Mouse (Mus musculus): ENCODE measurements around the gene Serf2.

Gene Serf2

DNA sequence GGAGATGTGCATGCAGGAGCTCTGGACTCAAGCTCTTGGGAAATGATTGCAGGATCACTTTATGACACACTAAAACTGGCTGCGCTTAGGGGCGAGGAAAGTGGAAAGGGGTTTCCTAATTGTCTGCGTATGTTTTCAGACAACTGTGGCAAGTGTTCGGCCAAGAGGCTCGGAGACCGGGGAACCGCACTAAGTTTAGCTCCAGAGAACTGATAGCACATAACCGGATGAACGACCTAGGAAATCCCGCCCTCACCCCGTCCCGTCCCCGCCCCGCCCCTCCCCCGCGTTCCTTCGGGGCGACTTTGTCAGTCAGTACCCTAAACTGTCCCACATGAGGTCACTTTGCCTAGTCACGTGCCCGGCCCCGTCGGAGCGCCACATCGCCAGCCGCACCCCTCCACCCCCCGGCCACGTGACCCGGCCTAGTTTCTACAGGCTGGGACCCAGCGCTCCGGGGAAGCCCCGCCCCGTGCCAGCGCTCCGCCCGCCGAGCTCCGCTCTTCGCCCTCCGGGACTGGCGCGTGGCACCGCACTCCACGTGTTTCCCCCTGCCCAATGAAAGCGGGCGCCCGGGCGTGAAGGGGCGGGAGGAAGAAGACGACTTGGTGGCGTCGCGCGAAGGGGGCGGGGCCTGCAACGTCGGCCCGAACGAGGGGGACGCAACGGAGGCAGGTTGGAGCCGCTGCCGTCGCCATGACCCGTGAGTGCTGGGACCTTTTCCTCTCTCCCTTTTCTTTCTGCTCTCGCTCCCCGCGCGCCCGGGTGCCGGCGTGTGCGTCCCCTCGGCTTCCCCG lies at the start of gene Serf2:
Gene Serf2 (plus strand): TSS at position 457 of the 797 bp plus-strand sequence.
- peak; percentile 96 for DNase-seq (ENCODE audit: low spot score)

DNA sequence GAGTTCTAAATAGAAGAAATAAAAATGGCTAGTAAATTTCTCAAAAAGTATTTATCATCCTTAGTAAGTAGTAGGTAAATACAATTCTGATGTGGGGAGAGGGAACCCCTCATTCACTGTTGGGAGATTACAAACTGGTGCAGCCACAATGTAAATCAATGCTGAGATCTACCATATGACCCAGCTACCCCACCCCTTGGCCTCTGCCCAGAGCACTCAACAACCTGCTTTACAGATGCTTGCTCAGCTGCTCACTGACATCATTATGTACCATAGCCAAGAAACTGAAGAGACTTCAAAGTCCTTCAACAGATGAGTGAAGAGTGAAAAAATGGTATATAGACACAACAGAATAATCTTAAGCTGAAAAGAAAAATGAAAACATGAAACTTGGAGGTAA lies 45.7 kb upstream of the Serf2 start:
- DNase-seq (ENCODE audit: low spot score) = no peak

DNA sequence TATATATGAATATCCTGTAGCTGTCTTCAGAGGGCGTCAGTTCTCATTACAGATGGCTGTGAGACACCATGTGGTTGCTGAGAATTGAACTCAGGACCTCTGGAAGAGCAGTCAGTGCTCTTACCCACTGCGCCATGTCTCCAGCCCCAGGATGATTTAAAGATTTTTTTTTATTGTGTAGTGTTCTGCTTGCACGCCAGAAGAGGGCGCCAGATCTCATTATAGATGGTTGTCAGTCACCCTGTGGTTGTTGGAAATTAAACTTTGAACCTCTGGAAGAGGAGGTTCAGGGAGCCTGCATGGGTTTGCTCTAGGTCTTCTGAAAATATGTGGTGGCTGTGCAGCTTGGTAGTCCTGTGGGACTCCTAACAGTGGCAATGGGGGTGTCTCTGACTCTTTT lies 40.8 kb upstream of the Serf2 start:
- DNase-seq (ENCODE audit: low spot score) = no peak

DNA sequence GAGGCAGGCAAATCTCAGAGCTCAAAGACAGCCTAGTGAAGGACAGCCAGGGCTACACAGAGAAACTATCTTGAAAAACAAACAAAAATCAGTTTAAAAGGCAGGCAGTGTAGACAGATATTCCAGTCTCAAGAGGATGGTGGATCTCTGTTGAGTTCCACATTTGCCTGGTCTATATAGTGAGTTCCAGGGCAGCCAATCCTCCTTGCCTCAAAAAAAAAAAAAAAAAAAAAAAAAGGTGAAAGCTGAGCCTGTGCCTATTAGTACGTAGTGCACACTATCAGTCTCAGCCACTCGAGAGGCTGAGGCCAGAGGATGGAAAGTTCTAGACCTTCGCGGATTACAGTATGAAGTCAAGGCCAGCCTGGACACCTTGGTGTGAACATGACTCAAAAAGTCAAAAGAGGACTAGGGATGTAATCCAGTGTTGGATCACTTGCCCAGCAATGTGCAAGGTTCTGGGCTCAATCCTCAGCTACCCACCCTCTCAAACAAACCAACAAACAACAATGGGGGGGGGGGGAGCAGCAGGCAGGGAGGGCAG lies 36.1 kb upstream of the Serf2 start:
- DNase-seq (ENCODE audit: low spot score) = peak; percentile 10

DNA sequence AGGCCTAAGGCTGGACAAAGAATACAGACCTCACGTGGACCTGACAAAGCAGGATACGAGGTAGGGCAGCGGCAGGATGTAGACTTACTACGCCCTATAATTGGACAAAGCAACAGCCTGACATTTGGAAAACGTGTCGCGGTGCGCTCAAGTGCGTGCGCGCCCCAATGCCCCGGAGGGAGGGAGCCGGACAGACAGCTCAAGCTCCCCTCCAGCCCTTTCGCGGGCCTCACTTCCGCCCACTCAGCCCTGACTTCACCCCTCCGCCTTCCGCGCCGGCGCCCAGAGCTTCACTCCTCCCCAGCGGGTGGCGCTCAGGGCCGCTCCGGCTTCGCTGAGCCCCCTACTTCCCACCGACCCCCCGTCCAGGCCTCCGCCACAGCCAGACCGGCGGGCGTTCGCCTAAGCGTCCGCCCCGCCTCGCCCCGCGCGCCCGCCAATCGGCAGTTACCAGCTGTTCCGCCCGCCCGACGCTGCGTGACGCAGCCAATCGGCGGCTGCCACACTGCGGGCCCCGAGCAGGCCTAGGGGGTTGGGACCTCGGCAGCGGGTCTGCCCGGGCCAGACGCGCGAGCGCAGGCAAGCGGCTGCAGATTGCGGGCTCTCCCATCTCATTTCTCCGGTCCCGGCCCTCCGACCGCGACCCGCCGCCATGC lies 35.5 kb upstream of the Serf2 start, which contains the start of the genes Pdia3 and Catsper2:
Gene Pdia3 (plus strand): TSS at position 389 of the 656 bp plus-strand sequence.
Gene Catsper2 (minus strand): TSS at position 406 of the 656 bp plus-strand sequence.
- peak; percentile 90 for DNase-seq (ENCODE audit: low spot score)

DNA sequence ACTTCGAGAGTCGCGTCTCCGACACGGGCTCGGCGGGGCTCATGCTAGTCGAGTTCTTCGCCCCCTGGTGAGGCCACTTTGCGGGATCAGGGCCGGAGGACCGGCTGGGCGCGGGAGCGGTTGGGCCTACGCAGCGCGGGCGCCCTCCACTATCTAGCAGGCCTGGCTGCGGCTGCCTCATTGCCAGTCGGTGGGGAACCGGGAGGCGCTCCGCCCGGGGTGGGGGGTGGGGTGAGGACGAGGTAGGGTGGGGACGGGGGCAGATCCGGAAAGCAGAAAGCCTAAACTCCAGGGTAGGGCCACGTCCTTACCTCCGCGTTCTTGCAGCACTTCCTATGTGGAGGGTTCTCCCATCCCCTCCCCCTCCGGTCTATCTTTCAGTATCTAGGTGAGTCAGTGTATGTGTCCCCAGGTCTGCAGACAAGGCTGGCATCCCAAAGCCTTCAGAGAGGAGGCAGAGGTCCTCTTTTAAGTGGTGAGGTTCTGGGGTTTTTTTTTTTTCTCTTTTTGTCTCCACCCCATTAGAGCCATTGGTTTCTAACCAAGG lies 34.8 kb upstream of the Serf2 start:
- DNase-seq (ENCODE audit: low spot score) = no peak

DNA sequence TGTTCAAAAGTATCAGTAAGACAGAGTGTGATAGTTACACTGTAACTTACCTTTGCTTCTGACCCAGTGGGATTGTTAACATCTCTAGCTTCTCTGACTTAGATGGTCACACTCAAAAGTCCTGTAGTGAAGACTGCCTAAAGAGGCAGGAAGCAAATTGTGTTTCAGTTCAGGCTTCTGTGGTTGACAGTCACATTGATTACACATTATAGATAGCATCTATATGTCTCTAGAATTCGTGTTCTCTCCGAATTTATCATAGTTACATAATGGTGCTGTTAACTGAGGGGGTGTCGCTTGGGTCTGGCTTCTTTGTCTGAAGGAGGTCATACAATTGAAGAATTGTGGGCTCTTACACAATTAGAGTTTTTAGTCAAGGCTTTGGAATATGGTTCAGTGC lies 33.9 kb upstream of the Serf2 start:
- no peak for DNase-seq (ENCODE audit: low spot score)

DNA sequence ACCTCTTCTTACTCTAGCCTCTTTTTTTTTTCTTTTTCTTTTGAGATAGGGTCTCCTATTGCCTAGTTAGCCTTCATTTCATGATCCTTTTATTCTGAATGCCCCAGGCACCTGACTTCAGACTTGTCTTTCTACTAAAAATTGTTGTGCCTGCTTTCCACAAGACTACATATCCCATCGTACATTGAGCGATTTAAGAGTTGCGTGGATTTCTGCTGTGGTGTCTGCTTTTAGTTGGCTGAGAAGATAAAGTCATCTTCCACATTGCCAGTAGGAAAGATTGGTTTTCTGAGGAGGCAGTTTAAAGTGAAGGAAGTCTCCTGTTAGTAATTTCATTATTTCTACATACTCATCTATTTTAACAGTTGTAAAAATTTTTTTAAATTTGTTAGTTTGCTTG lies 33.4 kb upstream of the Serf2 start:
- no peak for DNase-seq (ENCODE audit: low spot score)

DNA sequence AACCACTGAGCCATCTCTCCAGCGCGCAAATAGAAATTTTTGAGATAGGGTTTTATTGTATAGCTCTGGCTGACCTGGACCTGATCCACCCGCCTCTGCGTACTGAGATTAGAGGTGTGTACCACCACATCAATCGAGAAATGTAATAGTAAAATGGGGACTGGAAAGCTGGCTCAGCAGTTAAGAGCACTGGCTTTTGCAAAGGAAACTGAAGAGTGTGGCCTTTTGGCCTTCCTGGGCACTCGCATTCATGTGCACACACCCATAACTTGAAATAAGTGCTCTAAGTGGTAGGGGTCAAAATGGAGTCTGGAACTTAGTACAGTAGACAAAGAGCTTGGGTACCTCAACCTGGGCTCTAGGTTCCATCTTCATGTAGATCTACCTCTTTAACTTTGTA lies 32.6 kb upstream of the Serf2 start:
- no peak for DNase-seq (ENCODE audit: low spot score)

DNA sequence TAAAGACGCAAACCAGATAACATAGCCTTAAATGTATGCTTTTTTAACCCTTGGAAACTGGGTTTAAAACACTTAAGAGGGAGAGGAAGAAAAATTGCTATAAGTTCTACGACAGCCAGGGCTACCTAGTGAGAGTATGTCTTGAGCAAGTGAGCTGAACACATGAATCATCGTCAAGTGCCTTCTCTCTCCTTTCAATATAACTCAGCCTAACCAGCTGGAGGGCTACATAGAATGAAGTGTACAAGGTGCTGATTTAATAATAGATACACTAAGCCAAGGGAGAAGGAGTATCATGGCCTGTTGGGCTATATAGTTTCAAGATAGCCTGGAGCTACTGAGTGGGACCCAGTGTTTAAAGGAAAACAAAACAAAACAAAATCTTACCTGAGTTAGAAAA lies 30.5 kb upstream of the Serf2 start:
- DNase-seq (ENCODE audit: low spot score) = no peak

DNA sequence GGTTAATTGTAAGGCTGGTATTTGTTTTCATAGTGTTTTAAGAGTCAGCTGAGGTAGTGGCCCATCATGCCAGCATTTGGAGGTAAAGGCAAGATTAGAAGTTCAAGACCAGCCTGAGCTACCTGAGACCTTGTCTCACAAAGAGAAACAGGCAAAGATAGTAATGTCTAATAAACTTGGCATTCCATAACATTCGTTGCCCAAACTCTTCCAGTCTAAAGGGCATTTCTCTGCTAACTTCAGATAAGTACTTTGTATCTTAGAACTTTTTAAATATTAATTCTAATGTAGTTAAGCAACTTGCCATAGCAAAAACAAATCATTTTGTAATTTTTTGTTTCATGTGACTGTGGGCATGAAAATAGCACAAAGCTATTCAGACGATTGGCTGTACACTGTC lies 25.8 kb upstream of the Serf2 start:
- DNase-seq (ENCODE audit: low spot score) = no peak

DNA sequence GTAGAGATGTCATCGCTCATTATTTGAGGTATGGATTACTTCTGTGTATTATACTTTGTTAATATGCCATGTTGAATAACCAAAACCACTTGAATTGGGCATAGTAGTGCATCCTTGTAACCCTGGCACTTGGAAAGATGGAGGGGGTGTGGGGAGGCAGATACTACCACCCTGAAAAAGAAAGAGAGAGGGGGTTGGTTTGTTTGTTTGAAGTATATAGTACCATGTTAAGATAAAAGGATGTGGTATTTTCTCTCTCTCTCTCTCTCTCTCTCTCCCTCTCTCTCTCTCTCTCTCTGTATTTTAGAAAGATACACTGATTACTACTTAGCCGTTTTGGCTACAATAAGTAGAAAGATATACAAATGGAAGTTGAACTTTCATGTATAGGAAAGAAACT lies 23.1 kb upstream of the Serf2 start:
- no peak for DNase-seq (ENCODE audit: low spot score)

DNA sequence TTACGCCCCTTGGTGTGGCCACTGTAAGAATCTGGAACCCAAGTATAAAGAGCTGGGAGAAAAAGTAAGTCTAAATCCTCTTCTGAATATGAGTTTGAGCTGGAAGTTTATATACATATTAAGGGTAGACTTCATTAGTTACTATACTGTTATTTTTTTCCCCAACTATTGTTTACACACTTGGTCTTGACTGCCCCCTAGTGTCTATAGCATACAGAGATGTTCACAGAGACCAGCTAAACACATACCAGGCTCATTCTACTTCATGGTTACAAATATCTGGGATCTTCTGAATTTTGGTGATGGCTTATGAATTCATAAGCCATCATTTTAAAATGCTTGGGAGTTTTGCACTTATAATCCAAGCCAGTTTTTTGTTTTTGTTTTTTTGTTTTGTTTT lies 14.1 kb upstream of the Serf2 start:
- no peak for DNase-seq (ENCODE audit: low spot score)

DNA sequence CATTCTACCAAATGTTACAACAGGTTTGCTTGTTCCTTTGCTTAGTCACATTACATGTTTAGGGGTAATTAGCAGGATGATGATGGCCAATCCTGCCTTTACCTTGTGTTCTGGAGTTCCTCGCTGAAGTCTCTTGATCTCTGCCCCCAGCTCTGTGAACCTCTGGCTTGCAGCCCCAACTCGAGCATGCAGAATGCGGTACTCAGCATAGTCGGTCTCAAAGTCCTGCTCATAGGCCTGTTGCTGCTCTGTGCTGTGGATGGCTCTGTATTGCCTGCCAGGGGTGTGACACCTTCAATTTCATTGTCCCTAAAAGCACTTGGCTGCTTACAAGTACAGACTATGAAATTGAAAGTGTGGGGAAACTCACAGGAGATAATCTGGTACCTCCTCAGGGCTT lies 9.2 kb upstream of the Serf2 start:
- no peak for DNase-seq (ENCODE audit: low spot score)

DNA sequence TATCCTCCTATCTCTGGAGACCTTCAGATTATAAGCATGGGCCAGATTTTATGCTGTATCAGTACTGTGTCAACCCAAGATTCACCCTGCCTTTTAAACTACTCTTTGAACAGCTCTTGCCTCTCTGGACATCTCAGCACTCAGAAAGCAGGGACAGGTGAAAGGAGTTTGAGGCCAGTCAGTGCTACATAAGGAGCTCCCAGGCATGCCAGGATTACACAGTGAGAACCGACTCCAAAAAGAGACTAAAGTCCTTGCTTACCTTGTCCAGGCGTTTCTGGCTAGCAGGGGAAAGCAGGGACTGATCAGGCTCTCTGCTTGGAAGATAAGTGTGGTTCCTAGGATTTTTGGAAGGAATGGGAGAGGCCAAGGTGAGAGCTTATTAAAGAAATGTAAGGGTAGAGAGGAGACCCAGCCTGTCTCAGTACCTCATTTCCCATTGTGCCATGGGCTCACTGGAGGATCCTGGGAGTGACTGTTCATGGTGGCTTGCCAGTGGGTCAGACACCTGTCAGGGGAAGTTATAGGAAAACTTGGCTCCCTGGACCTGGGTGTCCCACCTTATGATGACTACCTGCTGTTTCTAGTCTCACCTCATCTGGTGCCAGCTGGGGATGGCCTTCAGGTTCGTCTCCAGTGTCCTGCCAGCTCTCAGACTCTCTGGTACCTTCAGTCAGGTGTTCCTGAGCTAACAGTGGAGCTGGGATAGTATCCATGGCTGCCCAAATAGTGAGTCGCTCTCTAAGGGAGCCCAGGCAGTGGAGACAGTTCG lies 8.0 kb upstream of the Serf2 start:
- no peak for DNase-seq (ENCODE audit: low spot score)

DNA sequence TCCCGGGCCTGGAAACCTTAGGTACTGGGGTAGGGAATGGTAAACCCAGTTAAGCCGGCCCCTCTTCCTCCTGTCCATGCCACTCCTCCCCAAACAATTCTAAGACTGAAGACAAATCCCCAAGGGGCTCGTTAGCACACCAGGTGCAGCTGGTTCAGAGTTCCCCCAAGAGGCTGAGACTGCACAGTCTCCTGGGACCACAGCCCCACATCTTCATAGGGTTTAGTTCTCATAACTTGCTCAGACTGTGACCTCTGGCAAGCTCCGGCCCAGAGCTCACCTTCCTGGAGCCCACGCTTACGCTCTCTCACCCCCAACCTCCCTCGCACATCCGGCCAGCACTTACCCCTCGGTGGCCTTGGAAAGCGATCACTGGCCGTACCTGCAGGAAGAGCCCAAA lies 7.2 kb upstream of the Serf2 start:
- DNase-seq (ENCODE audit: low spot score) = no peak

DNA sequence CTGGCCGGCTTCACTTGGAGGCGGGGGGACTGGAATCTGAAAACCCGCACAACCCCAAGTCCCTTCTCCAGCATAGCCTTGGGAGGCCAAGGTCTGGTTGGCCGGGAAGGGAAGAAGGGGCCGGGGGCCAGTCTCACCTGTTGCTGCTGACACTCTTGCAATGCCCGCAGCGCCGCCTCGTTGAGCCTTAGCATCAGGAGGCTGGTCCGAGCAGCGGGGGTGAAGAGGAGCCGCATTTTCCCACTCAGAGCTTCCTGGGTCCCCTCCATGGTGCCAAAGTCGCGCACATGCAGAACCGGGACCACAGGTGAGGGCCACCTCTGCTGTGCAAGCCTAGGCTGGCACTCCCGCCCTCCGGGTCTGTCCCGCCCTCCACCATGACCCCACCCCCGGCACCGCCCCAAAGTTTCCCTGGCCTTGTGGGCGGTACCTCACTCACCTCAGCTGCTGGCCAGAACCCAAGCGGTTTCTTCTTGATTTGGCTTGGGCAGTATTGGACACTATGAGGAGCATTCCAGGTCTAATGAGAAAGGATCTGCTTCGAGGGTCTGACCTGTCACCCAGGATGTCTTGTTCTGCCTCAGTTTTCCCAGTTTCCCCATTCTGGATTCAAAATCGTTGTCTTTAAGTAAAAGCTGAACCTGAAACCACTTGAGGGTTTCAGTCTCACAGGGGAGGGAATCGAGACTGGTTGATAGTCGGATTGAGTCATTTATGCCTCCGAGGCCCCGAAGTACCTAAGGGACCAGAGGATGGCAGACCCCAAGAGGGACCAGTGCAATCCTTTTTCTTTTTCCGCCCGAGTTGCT lies 6.5 kb upstream of the Serf2 start:
- peak; percentile 25 for DNase-seq (ENCODE audit: low spot score)

DNA sequence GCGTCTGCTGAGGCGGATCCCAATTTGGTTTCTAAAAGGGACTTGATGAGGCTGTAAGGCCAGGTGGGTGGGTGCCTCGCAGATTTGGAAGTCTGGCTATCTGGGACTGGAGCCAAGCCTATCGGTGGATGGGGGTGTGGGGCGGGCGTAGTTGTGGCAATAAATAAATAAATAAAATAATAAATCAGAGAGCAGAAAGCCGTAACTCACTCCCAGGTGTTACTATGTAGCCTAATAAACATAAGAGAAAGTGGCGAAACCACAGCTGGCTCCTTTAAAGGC lies 6.0 kb upstream of the Serf2 start:
- DNase-seq (ENCODE audit: low spot score) = no peak

DNA sequence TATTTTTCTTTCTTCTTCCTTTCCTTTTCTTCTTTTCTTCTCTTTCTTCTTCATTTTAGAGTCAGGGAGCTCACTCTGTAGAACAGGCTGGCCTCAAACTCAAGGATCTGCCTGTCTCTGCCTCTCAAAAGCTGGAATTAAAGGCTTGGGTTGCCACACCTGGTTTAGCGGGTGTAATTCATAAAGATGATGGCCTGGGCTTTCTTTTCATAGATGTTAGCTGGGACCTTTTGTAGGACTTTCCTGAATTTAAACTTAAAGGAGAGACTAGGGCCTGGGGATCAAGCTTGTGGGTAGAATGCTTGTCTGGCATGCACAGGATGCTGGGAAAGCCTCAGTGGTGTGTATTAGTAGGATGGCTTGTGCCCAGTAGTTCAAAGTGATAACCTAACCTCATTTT lies 4.8 kb upstream of the Serf2 start, which contains the start of gene Ell3:
Gene Ell3 (minus strand): TSS at position 101 of the 400 bp plus-strand sequence.
- DNase-seq (ENCODE audit: low spot score) = no peak

DNA sequence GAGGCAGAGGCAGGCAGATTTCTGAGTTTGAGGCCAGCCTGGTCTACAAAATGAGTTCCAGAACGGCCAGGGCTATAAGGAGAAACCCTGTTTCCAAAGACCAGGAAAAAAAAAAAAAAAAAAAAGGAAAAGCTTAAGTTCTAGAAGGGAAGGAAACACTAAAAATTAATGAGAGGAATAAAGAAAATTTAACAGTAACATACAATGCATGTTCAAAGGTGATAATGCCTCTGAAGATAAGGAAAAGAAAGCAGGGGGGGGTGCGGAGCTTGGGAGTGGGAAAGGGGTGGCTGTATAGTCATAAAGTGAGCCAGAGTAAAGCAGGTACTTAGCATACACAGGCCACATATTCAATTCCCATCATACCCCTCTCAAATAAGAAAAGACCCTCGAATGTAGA lies 3.9 kb upstream of the Serf2 start:
- DNase-seq (ENCODE audit: low spot score) = no peak

DNA sequence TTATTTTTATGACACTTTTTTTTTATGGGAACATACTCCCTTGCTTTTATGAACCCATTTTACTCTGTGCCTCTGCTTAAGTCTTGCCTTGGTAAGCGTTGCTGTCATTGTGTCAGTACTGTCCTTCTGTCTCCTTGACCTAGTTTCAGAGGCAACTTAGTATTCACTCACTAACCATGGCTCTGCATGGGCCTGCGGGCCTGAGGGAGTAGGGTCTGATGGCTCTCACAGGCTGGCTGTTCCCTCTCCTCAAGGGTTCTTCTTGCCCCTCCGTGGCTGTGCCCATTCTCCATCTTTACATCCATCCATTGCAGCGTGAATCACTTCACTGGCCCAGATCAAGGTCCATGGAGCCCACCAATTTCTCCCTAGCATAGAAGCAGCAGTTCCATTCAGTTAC lies 2.5 kb upstream of the Serf2 start:
- DNase-seq (ENCODE audit: low spot score) = no peak

DNA sequence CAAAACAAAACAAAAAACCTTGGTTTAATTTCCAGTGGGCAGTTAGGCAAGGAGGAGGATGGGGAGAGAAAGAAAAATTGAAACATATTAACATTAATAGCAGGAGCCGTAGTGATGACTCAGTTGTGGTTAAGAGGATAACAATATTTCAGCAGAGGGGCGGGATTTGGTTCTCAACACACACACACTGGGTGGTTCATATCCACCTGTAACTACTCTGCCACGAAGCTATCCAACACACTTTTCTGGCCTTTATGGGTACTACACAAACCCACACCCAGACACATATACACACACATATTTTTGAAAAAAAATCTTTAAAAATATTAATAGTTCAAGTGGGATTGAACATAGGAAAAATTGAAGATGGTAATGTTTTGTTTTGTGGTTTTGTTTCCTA lies 2.0 kb upstream of the Serf2 start:
- no peak for DNase-seq (ENCODE audit: low spot score)
